Mouse (Mus musculus) C2C12 (cell line): ENCODE measurements around the gene Cfap97d1.

Experiments used
- CTCF ChIP-seq: IDR thresholded peaks from one replicate; pipeline ENCODE4 v1.5.1; 2011; ENCODE audit not compliant: control insufficient read depth, insufficient read depth, insufficient read length
- FOSL1 ChIP-seq: IDR thresholded peaks from one replicate; pipeline ENCODE4 v1.8.0; 2011; ENCODE audit warnings: mild to moderate bottlenecking, low read length; ENCODE audit not compliant: poor library complexity, insufficient read depth, severe bottlenecking

DNA sequence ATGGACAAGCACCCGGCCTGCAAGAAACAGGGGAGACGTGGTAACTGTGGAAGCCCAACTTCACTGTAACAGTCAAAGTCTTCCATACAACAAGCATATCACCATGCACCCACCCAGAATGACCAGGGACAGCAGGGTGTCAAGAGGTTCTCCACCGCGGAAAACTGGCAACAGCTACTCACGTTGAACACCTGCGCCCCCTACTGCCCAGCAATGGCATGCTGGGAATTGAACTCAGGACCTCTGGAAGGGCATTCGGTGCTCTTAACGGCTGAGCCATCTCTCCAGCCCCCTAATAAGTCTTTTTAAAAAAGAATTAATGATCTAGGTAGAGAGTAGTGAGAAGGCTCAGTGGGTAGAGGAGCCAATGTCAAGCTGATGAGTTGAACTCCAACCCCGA lies 9.2 kb upstream of the Cfap97d1 start:
- TF ChIP-seq FOSL1 (no peak), CTCF (no peak)
